Mouse (Mus musculus): Measurements from ENCODE around the gene Adgrd1. TPM values are rescaled to one million over a fixed set of nuclear protein-coding genes. Genes with fewer than 3 reads are reported as not detected.

Gene Adgrd1
- total and polyA plus RNA-seq, 3 experiments: 0.16 TPM; not detected in 2

DNA sequence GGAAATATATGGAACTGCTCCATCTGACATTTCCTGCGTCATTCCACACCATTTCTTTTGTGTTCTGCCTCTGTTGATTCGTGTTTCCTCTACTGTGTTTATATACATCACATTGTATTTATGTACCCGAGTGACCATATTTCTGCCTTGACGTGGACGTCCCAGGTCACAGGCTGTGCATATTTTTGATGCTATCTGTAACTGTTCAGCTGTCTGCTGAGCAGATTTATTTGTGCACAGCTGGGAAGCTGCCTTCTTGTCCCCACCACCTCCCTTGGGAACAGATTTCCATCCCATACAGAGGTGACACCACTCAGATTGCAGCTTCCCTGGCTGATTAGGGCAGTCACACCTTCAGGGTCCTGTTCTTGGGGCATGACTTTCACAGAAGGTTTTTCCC lies 72.5 kb downstream of the Adgrd1 start:
- H3K27me3 ChIP-seq (ENCODE audit: insufficient read depth, low read length): no peaks in the 10 kb centered on the region
- H3K9me3 ChIP-seq (replicated peaks): peaks cover 62% of the 10 kb centered on the region
- no peak overlapping the region for H3K4me3 ChIP-seq (ENCODE audit: low read depth, low read length)
- no peaks in the 10 kb centered on the region for H3K36me3 ChIP-seq (replicated peaks)
- H3K4me1 ChIP-seq (ENCODE audit: insufficient read depth, low read depth, low read length): no peaks in the 10 kb centered on the region
- ATAC-seq (ENCODE audit: extremely low read depth, insufficient number of reproducible peaks, low FRiP score, poor library complexity, severe bottlenecking) (no peak), DNase-seq (ENCODE audit: low spot score) (no peak)
- TF ChIP-seq GATA1 (IDR thresholded peaks at IDR 0.05; ENCODE audit: borderline replicate concordance, low read length) (no peak), TAL1 (conservative IDR thresholded peaks at IDR 0.05; ENCODE audit: low read depth, low read length) (no peak)

DNA sequence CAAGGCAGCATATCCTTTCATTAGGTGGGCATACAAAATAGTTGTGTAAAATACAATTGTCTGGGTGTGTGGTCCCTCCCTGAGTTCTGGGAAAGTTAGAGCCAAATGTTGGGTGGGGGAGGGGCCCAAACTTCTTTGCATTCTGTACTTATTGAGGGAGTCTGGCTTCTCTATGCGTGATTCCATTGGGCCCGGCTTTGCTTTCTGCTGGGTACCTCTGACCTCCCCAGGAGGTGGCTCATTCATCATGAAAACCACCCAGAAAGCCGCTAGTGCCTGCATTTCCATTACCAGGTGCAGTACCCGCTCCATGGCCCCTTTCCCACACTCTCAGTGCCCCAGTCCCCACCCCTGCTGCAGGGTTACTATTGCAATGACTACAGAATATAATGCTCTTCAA lies 73.0 kb downstream of the Adgrd1 start:
- ATAC-seq (ENCODE audit: extremely low read depth, insufficient number of reproducible peaks, low FRiP score, poor library complexity, severe bottlenecking) (no peak), DNase-seq (ENCODE audit: low spot score) (no peak)
- Histone ChIP-seq H3K4me1 (ENCODE audit: insufficient read depth, low read depth, low read length) (no peaks in the 10 kb centered on the region), H3K9me3 (replicated peaks) (peaks cover 64% of the 10 kb centered on the region), H3K4me3 (ENCODE audit: low read depth, low read length) (no peak overlapping the region), H3K36me3 (replicated peaks) (no peaks in the 10 kb centered on the region), H3K27me3 (ENCODE audit: insufficient read depth, low read length) (no peaks in the 10 kb centered on the region)
- TF ChIP-seq GATA1 (IDR thresholded peaks at IDR 0.05; ENCODE audit: borderline replicate concordance, low read length) (no peak), CTCF (IDR thresholded peaks at IDR 0.05; ENCODE audit: low read depth, low read length) (no peak), TAL1 (conservative IDR thresholded peaks at IDR 0.05; ENCODE audit: low read depth, low read length) (no peak), POLR2AphosphoS5 (IDR thresholded peaks at IDR 0.05; ENCODE audit: insufficient replicate concordance, low read depth, low read length) (no peak), GATA2 (IDR thresholded peaks at IDR 0.05; ENCODE audit: borderline replicate concordance, low read depth, low read length) (no peak)

DNA sequence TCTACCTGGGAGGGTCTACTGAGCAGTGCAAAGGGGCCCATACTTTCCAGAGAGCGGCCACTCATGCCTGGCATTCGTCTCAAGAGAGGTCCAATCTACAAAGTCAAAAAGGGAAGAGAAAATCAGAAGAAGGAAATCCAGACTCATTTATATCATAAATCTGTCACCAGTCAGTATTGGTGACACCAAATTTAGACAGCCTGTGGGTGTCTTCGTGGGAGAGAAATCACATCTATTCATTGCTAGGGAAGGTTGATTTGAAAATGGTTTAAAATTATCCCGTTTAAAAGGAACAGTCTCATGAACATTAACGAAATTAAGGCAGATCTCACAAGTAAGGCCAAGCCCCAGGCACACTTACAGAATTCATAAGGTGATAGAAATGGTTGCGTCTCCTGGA lies 76.0 kb downstream of the Adgrd1 start:
- ATAC-seq (ENCODE audit: extremely low read depth, insufficient number of reproducible peaks, low FRiP score, poor library complexity, severe bottlenecking) (no peak), DNase-seq (ENCODE audit: low spot score) (no peak)
- Histone ChIP-seq H3K27me3 (ENCODE audit: insufficient read depth, low read length) (no peaks in the 10 kb centered on the region), H3K36me3 (replicated peaks) (no peaks in the 10 kb centered on the region), H3K4me1 (ENCODE audit: insufficient read depth, low read depth, low read length) (no peaks in the 10 kb centered on the region), H3K9me3 (replicated peaks) (peaks cover 73% of the 10 kb centered on the region), H3K4me3 (ENCODE audit: low read depth, low read length) (no peak overlapping the region)
- no peak for TF ChIP-seq POLR2AphosphoS5 (IDR thresholded peaks at IDR 0.05; ENCODE audit: insufficient replicate concordance, low read depth, low read length)
- TF ChIP-seq CTCF (IDR thresholded peaks at IDR 0.05; ENCODE audit: low read depth, low read length): no peak
- TF ChIP-seq GATA1 (IDR thresholded peaks at IDR 0.05; ENCODE audit: borderline replicate concordance, low read length): no peak
- TF ChIP-seq TAL1 (conservative IDR thresholded peaks at IDR 0.05; ENCODE audit: low read depth, low read length): no peak
- no peak for TF ChIP-seq GATA2 (IDR thresholded peaks at IDR 0.05; ENCODE audit: borderline replicate concordance, low read depth, low read length)

DNA sequence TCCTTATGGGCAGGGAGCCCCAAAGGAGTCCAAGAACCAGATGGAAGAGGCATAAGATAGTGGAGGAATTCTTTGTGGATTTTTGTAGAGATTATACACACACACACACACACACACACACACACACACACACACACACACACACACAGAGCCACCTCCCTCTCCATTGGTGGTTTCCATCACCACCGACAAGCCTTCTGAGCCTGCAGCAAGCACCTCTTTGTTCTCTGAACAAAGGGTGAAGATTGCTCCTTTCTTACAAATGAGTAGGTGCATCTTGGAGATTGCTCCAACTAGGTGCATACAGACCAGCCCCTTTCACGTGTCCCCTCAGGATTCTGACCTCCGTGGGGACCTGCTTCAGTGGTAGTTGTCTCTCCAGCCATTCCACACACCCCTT lies 79.4 kb downstream of the Adgrd1 start:
- TF ChIP-seq TAL1 (conservative IDR thresholded peaks at IDR 0.05; ENCODE audit: low read depth, low read length) (no peak), GATA1 (IDR thresholded peaks at IDR 0.05; ENCODE audit: borderline replicate concordance, low read length) (no peak), GATA2 (IDR thresholded peaks at IDR 0.05; ENCODE audit: borderline replicate concordance, low read depth, low read length) (no peak), POLR2AphosphoS5 (IDR thresholded peaks at IDR 0.05; ENCODE audit: insufficient replicate concordance, low read depth, low read length) (no peak), CTCF (IDR thresholded peaks at IDR 0.05; ENCODE audit: low read depth, low read length) (no peak)
- DNase-seq (ENCODE audit: low spot score) (no peak), ATAC-seq (ENCODE audit: extremely low read depth, insufficient number of reproducible peaks, low FRiP score, poor library complexity, severe bottlenecking) (no peak)
- Histone ChIP-seq H3K4me3 (ENCODE audit: low read depth, low read length) (no peak overlapping the region), H3K36me3 (replicated peaks) (no peaks in the 10 kb centered on the region), H3K27me3 (ENCODE audit: insufficient read depth, low read length) (no peaks in the 10 kb centered on the region), H3K4me1 (ENCODE audit: insufficient read depth, low read depth, low read length) (no peaks in the 10 kb centered on the region), H3K9me3 (replicated peaks) (peaks cover 88% of the 10 kb centered on the region)

DNA sequence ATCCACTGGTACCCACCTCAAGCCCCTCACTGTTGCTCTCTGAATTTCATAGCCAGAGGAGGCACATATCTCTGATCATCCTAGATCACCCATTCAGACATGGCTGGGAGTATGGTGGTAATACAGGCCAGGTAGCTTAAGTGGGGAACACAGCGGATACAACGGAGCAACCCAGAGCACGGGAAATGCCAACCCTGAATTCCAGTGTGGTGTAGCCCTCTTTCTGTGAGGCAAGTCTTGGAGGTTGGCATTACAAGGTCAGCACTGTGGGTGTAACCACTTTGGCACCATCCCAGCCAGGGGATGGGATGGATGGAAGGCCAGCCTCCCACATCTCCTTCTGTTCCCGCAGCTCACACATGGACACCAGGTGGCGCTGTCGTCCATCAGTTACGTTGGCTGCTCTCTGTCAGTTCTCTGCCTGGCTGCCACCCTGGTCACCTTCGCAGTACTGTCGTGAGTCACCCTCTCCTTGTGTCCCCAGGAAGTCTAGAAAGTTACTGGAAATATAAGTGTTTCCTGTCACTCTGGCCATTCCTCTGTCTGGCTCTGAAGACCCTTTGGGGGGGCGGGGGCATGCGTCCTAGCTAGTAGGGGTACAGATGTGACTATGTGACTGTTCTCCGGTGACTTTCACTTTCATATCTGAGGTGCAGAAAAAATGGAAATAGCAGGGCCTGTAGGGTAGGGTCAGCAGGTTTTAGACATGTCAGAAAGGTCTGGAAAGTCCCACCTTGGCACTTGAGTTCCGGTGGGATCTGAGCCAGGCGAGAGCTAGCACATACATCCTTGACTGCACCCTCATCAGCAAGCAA lies 81.4 kb downstream of the Adgrd1 start:
- Histone ChIP-seq H3K36me3 (replicated peaks) (no peaks in the 10 kb centered on the region), H3K4me1 (ENCODE audit: insufficient read depth, low read depth, low read length) (no peaks in the 10 kb centered on the region), H3K9me3 (replicated peaks) (peaks cover 92% of the 10 kb centered on the region), H3K4me3 (ENCODE audit: low read depth, low read length) (no peak overlapping the region), H3K27me3 (ENCODE audit: insufficient read depth, low read length) (no peaks in the 10 kb centered on the region; the same call in 1 of the 2 replicates)
- no peak for TF ChIP-seq TAL1 (conservative IDR thresholded peaks at IDR 0.05; ENCODE audit: low read depth, low read length)
- TF ChIP-seq GATA2 (IDR thresholded peaks at IDR 0.05; ENCODE audit: borderline replicate concordance, low read depth, low read length): no peak
- no peak for TF ChIP-seq CTCF (IDR thresholded peaks at IDR 0.05; ENCODE audit: low read depth, low read length)
- TF ChIP-seq GATA1 (IDR thresholded peaks at IDR 0.05; ENCODE audit: borderline replicate concordance, low read length): no peak
- TF ChIP-seq POLR2AphosphoS5 (IDR thresholded peaks at IDR 0.05; ENCODE audit: insufficient replicate concordance, low read depth, low read length): no peak
- DNase-seq (ENCODE audit: low spot score) (no peak), ATAC-seq (ENCODE audit: extremely low read depth, insufficient number of reproducible peaks, low FRiP score, poor library complexity, severe bottlenecking) (no peak)

DNA sequence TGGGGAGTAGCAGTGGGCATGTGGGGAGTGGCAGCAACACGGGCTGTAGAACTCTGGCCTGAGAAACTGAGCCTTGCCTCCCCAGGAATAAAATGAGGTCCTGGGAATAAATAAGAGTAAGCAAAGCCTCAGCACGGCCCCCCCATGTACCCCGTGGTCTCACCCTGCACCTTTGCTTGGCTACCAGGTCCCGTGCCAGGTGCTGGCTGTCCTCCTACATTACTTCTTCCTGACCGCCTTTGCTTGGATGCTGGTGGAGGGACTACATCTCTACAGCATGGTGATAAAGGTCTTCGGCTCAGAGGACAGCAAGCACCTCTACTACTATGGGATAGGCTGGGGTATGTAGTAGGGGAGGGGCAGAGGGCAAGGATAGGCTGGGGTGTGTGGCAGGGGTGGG lies 82.8 kb downstream of the Adgrd1 start:
- ATAC-seq (ENCODE audit: extremely low read depth, insufficient number of reproducible peaks, low FRiP score, poor library complexity, severe bottlenecking) (no peak), DNase-seq (ENCODE audit: low spot score) (no peak)
- H3K9me3 ChIP-seq (replicated peaks): peaks cover 95% of the 10 kb centered on the region
- no peak overlapping the region for H3K4me3 ChIP-seq (ENCODE audit: low read depth, low read length)
- H3K36me3 ChIP-seq (replicated peaks): no peaks in the 10 kb centered on the region
- TF ChIP-seq GATA1 (IDR thresholded peaks at IDR 0.05; ENCODE audit: borderline replicate concordance, low read length) (no peak), POLR2AphosphoS5 (IDR thresholded peaks at IDR 0.05; ENCODE audit: insufficient replicate concordance, low read depth, low read length) (no peak), GATA2 (IDR thresholded peaks at IDR 0.05; ENCODE audit: borderline replicate concordance, low read depth, low read length) (no peak), CTCF (IDR thresholded peaks at IDR 0.05; ENCODE audit: low read depth, low read length) (no peak), TAL1 (conservative IDR thresholded peaks at IDR 0.05; ENCODE audit: low read depth, low read length) (no peak)
- no peaks in the 10 kb centered on the region; the same call in 1 of the 2 replicates for H3K27me3 ChIP-seq (ENCODE audit: insufficient read depth, low read length)
- H3K4me1 ChIP-seq (ENCODE audit: insufficient read depth, low read depth, low read length): no peaks in the 10 kb centered on the region

All from G1E (cell line).